Mouse (Mus musculus): ENCODE measurements around the gene Lmtk3. TPM values are rescaled to one million over a fixed set of nuclear protein-coding genes. Genes with fewer than 3 reads are reported as not detected.

The Lmtk3 gene
- polyA plus RNA-seq (2017; shearing (Covaris generic)) = not detected

GRCm38 (mm10) chr7:45783511-45784091, at the start of gene Lmtk3:
Gene Lmtk3 (plus strand): TSS chr7:45783738.

GRCm38 (mm10) chr7:45784524-45785372, 1.2 kb downstream of the Lmtk3 start, which contains the start of gene Sult2b1:
Gene Sult2b1 (minus strand): TSS chr7:45784669.

GRCm38 (mm10) chr7:45813787-45814779, 30.5 kb downstream of the Lmtk3 start, which contains the start of gene Cyth2:
Gene Cyth2 (minus strand): TSS chr7:45814581.

GRCm38 (mm10) chr7:45824598-45824997, 41.1 kb downstream of the Lmtk3 start, which contains the start of gene Kcnj14:
Gene Kcnj14 (minus strand): TSS chr7:45824782.

GRCm38 (mm10) chr7:45830427-45831127, 47.0 kb downstream of the Lmtk3 start, which contains the start of gene Grwd1:
Gene Grwd1 (minus strand): TSS chr7:45830944.

Other genes with a start within 250 kb of the Lmtk3 start
- 0.66 TPM for gene Hsd17b14, start 228.8 kb upstream of the Lmtk3 start, polyA plus RNA-seq (2017; shearing (Covaris generic))
- 123 TPM for gene Bcat2, start 213.6 kb upstream of the Lmtk3 start, polyA plus RNA-seq (2017; shearing (Covaris generic))
- gene Fgf21, start 168.2 kb upstream of the Lmtk3 start, polyA plus RNA-seq (2017; shearing (Covaris generic)) = not detected
- gene Fut1, start 166.4 kb upstream of the Lmtk3 start, polyA plus RNA-seq (2017; shearing (Covaris generic)) = not detected
- not detected for gene Izumo1, start 161.9 kb upstream of the Lmtk3 start, polyA plus RNA-seq (2017; shearing (Covaris generic))
- gene Rasip1, start 156.2 kb upstream of the Lmtk3 start, polyA plus RNA-seq (2017; shearing (Covaris generic)) = 0.41 TPM
- not detected for gene Mamstr, start 143.8 kb upstream of the Lmtk3 start, polyA plus RNA-seq (2017; shearing (Covaris generic))
- gene Fut2, start 117.3 kb upstream of the Lmtk3 start, polyA plus RNA-seq (2017; shearing (Covaris generic)) = not detected
- gene Ntn5, start 99.7 kb upstream of the Lmtk3 start, polyA plus RNA-seq (2017; shearing (Covaris generic)) = 0.26 TPM
- gene Sec1, start 89.3 kb upstream of the Lmtk3 start, polyA plus RNA-seq (2017; shearing (Covaris generic)) = 0.16 TPM
- gene Car11, start 83.9 kb upstream of the Lmtk3 start, polyA plus RNA-seq (2017; shearing (Covaris generic)) = 4.5 TPM
- gene Dbp, start 78.7 kb upstream of the Lmtk3 start, polyA plus RNA-seq (2017; shearing (Covaris generic)) = 15.3 TPM
- gene Rpl18, start 68.3 kb upstream of the Lmtk3 start, polyA plus RNA-seq (2017; shearing (Covaris generic)) = 1,856 TPM
- 19.2 TPM for gene Sphk2, start 65.7 kb upstream of the Lmtk3 start, polyA plus RNA-seq (2017; shearing (Covaris generic))
- 0.36 TPM for gene Fam83e, start 62.5 kb upstream of the Lmtk3 start, polyA plus RNA-seq (2017; shearing (Covaris generic))
- not detected for gene Spaca4, start 57.9 kb upstream of the Lmtk3 start, polyA plus RNA-seq (2017; shearing (Covaris generic))
- gene Sult2b1, start 931 bp downstream of the Lmtk3 start, polyA plus RNA-seq (2017; shearing (Covaris generic)) = 4.7 TPM
- 138 TPM for gene Cyth2, start 30.8 kb downstream of the Lmtk3 start, polyA plus RNA-seq (2017; shearing (Covaris generic))
- gene Kcnj14, start 41.0 kb downstream of the Lmtk3 start, polyA plus RNA-seq (2017; shearing (Covaris generic)) = 0.17 TPM
- 39.5 TPM for gene Grwd1, start 47.2 kb downstream of the Lmtk3 start, polyA plus RNA-seq (2017; shearing (Covaris generic))
- gene Kdelr1, start 89.0 kb downstream of the Lmtk3 start, polyA plus RNA-seq (2017; shearing (Covaris generic)) = 47.7 TPM
- gene Grin2d, start 94.6 kb downstream of the Lmtk3 start, polyA plus RNA-seq (2017; shearing (Covaris generic)) = 0.66 TPM
- not detected for gene Syngr4, start 113.0 kb downstream of the Lmtk3 start, polyA plus RNA-seq (2017; shearing (Covaris generic))
- gene Tmem143, start 113.2 kb downstream of the Lmtk3 start, polyA plus RNA-seq (2017; shearing (Covaris generic)) = 3.1 TPM
- gene Emp3, start 137.7 kb downstream of the Lmtk3 start, polyA plus RNA-seq (2017; shearing (Covaris generic)) = 369 TPM
- gene Ccdc114, start 140.3 kb downstream of the Lmtk3 start, polyA plus RNA-seq (2017; shearing (Covaris generic)) = 2.1 TPM
- not detected for gene Abcc6, start 246.6 kb downstream of the Lmtk3 start, polyA plus RNA-seq (2017; shearing (Covaris generic))
- gene Nomo1, start 250.0 kb downstream of the Lmtk3 start, polyA plus RNA-seq (2017; shearing (Covaris generic)) = 32.6 TPM

Data from naive thymus-derived CD4-positive, alpha-beta T cell, adult 5 months (primary cell).